Mouse (Mus musculus): ENCODE data around the gene Wnt11. TPM values are rescaled to one million over a fixed set of nuclear protein-coding genes. Genes with fewer than 3 reads are reported as not detected.
A peak's percentile ranks its signal among the peaks of the same experiment; 100 is the strongest.

Gene Wnt11
- not detected in 2 replicates for total RNA-seq (2012; rRNA removed)
- not detected for polyA plus RNA-seq (2012; ENCODE audit: insufficient read depth in 1 of 2, insufficient read length in 2 of 2, low read depth in 1 of 2, low replicate concordance in 2 of 2, missing spikeins in 1 of 2)

DNA sequence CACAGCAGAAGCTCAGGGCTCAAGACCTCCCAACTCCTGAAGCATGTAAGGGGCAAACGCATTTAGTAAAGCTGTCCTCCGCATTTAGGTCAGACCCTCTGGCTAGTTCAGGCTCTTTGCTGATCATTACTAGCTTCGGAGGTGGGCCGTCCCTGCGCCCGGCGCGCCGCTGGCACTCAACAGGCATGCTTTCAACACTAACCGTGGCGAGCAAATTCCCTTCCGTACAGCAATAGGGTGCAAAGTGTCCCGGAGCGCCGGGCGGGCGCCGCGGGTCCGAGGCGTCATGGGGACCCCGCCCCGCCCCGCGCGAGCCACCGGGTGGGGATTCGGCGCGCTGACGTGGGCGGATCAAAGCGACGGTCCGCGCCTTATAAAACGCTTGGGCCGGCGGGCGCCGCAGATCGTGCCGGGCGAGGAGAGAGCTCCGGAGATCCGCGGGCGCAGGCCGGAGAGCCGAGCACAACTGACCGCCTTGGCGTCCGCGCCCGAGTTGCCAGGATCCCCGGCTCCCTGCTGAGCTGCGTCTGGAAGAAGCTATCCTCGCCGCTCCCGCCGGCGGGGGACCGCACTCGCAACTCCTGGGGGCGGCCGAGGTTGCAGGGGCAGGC is at the start of gene Wnt11:
Gene Wnt11 (plus strand): TSS at position 402 of the 611 bp plus-strand sequence.
- Histone ChIP-seq H3K9ac (ENCODE audit: control insufficient read depth, low read depth, low read length, poor library complexity, severe bottlenecking) (no peak within 1 kb of the TSS), H3K4me1 (ENCODE audit: control insufficient read depth in 1 of 2, insufficient read depth in 2 of 2, low read length in 2 of 2) (no peaks in the 10 kb centered on the region), H3K9me3 (replicated peaks; ENCODE audit: insufficient read depth, low read length) (no peaks in the 10 kb centered on the region), H3K36me3 (ENCODE audit: control insufficient read depth in 1 of 2, insufficient read depth in 2 of 2, low read length in 2 of 2) (no peaks in the 10 kb centered on the region), H3K79me2 (ENCODE audit: control insufficient read depth, insufficient read depth, low read length, poor library complexity) (no peaks in the 10 kb centered on the region), H3K27me3 (ENCODE audit: control insufficient read depth in 1 of 2, insufficient read depth in 2 of 2, low read length in 2 of 2) (no peaks in the 10 kb centered on the region), H3K27ac (ENCODE audit: control insufficient read depth, low read depth, low read length) (no peak within 1 kb of the TSS), H3K4me3 (ENCODE audit: control insufficient read depth in 1 of 2, insufficient read depth in 1 of 2, low read depth in 2 of 2, low read length in 2 of 2) (no peak within 1 kb of the TSS)
- no peak for TF ChIP-seq CHD1 (IDR thresholded peaks at IDR 0.05; ENCODE audit: low read depth, low read length)
- no peak for TF ChIP-seq KAT2A (conservative IDR thresholded peaks at IDR 0.05; ENCODE audit: low read depth, low read length)
- no peak for TF ChIP-seq ZC3H11A (IDR thresholded peaks at IDR 0.05; ENCODE audit: low read depth, low read length)
- no peak for TF ChIP-seq USF1 (IDR thresholded peaks at IDR 0.05; ENCODE audit: low read depth, low read length)
- no peak for TF ChIP-seq HCFC1 (IDR thresholded peaks at IDR 0.05; ENCODE audit: low read depth, low read length)
- no peak for TF ChIP-seq BHLHE40 (IDR thresholded peaks at IDR 0.05; ENCODE audit: borderline replicate concordance, low read depth, low read length)
- DNase-seq (ENCODE audit: low read depth, low spot score), result no peak

DNA sequence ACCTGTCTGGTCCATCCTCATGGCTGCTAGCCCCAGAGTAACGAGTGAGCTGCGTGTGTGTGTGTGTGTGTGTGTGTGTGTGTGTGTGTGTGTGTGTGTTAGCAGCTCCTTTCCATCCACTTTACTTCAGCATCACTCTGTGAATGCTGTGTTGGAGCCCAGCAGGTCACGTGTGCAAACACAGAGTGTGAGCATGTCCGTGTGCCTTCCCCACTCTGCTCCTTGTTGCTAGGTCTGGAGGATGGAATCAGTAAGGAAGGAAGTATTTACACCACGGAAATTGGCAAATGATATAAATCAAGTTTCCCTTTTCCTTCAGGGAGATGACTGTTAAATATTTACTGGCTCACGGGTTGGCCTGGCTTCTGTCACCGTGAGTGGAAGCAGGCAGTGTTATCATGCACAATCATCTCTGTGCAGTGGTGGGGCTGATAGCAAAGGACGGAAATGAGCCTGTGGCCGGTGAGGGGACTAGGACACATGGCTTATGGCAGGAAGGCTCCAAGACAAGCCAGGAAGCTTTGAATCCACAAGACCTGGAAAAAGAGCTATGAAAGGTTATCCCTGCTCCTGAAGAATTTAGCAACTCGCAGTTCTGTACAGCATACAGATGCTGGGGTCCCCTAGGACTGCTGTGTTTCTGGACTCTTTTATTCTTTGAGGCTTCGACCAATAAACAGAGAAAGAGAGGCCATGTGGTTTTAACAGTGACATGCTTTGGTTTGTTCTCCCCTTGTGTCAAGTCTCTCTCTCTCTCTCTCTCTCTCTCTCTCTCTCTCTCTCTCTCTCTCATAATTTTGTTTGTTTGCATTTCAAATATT is 47.9 kb upstream of the Wnt11 start:
- H3K9me3 ChIP-seq (replicated peaks; ENCODE audit: insufficient read depth, low read length), result no peaks in the 10 kb centered on the region
- no peak overlapping the region for H3K9ac ChIP-seq (ENCODE audit: control insufficient read depth, low read depth, low read length, poor library complexity, severe bottlenecking)
- DNase-seq (ENCODE audit: low read depth, low spot score), result no peak
- no peaks in the 10 kb centered on the region for H3K4me1 ChIP-seq (ENCODE audit: control insufficient read depth in 1 of 2, insufficient read depth in 2 of 2, low read length in 2 of 2)
- no peak overlapping the region for H3K27ac ChIP-seq (ENCODE audit: control insufficient read depth, low read depth, low read length)
- H3K36me3 ChIP-seq (ENCODE audit: control insufficient read depth in 1 of 2, insufficient read depth in 2 of 2, low read length in 2 of 2), result no peaks in the 10 kb centered on the region
- peaks cover 1 to 2% of the 10 kb centered on the region in 2 experiments; a peak in 3 of 4 replicates for H3K27me3 ChIP-seq (ENCODE audit: control insufficient read depth in 1 of 2, insufficient read depth in 2 of 2, low read length in 2 of 2)
- TF ChIP-seq EP300 (IDR thresholded peaks at IDR 0.05; ENCODE audit: low read depth in 1 of 2, low read length in 2 of 2), result no peak
- 0 out of 2 replicates have a peak, but pooled peaks have one; percentile 20 for TF ChIP-seq USF1 (IDR thresholded peaks at IDR 0.05; ENCODE audit: low read depth, low read length)
- H3K79me2 ChIP-seq (ENCODE audit: control insufficient read depth, insufficient read depth, low read length, poor library complexity), result no peaks in the 10 kb centered on the region
- H3K4me3 ChIP-seq (ENCODE audit: control insufficient read depth in 1 of 2, insufficient read depth in 1 of 2, low read depth in 2 of 2, low read length in 2 of 2), result no peak overlapping the region

DNA sequence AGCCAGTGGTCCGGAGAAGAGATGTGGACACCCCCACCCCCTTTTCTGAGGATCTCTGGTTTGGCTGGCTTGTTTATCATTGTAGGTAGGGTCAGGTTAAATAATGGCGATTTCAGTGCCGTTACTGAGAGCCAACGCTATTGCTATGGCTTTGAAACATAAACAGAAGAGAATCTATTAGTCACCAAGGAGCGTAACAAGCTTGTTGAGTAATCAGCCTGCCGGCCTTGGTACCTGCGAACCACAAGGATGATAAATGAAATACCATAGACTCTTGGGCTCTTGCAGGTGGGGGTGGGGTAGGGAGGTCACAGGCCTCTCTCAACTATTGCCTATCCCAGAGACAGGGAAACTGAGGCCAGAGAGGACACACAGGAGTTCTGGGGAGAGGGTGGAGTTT is 46.2 kb upstream of the Wnt11 start:
- peaks cover 1 to 2% of the 10 kb centered on the region in 2 experiments for H3K27me3 ChIP-seq (ENCODE audit: control insufficient read depth in 1 of 2, insufficient read depth in 2 of 2, low read length in 2 of 2)
- TF ChIP-seq POLR2AphosphoS5 (IDR thresholded peaks at IDR 0.05; ENCODE audit: borderline replicate concordance, low read depth, low read length) (no peak), CHD2 (IDR thresholded peaks at IDR 0.05; ENCODE audit: low read length) (no peak), NELFE (IDR thresholded peaks at IDR 0.05; ENCODE audit: low read depth, low read length) (no peak), MAX (IDR thresholded peaks at IDR 0.05; ENCODE audit: low read length) (no peak), BHLHE40 (IDR thresholded peaks at IDR 0.05; ENCODE audit: borderline replicate concordance, low read depth, low read length) (no peak), MYB (IDR thresholded peaks at IDR 0.05; ENCODE audit: low read depth, low read length) (no peak), ZMIZ1 (IDR thresholded peaks at IDR 0.05; ENCODE audit: low read depth, low read length) (no peak), TAL1 (IDR thresholded peaks at IDR 0.05; ENCODE audit: low read length) (no peak), KAT2A (conservative IDR thresholded peaks at IDR 0.05; ENCODE audit: low read depth, low read length) (no peak), MXI1 (IDR thresholded peaks at IDR 0.05; ENCODE audit: low read depth, low read length) (no peak)
- no peak overlapping the region for H3K9ac ChIP-seq (ENCODE audit: control insufficient read depth, low read depth, low read length, poor library complexity, severe bottlenecking)

More for the DNA sequence above, 46.2 kb upstream of the Wnt11 start:
- no peaks in the 10 kb centered on the region for H3K79me2 ChIP-seq (ENCODE audit: control insufficient read depth, insufficient read depth, low read length, poor library complexity)
- H3K4me3 ChIP-seq (ENCODE audit: control insufficient read depth in 1 of 2, insufficient read depth in 1 of 2, low read depth in 2 of 2, low read length in 2 of 2), result no peak overlapping the region
- no peak for DNase-seq (ENCODE audit: low read depth, low spot score)
- no peaks in the 10 kb centered on the region for H3K4me1 ChIP-seq (ENCODE audit: control insufficient read depth in 1 of 2, insufficient read depth in 2 of 2, low read length in 2 of 2)
- H3K9me3 ChIP-seq (replicated peaks; ENCODE audit: insufficient read depth, low read length), result no peaks in the 10 kb centered on the region
- no peaks in the 10 kb centered on the region for H3K36me3 ChIP-seq (ENCODE audit: control insufficient read depth in 1 of 2, insufficient read depth in 2 of 2, low read length in 2 of 2)
- H3K27ac ChIP-seq (ENCODE audit: control insufficient read depth, low read depth, low read length), result no peak overlapping the region
